Comparison of ENCODE assay signal across 16 mouse cellular contexts in genomic region chr7:111240234-111240826, GRCm38 (mm10).
A peak's percentile ranks its signal among the peaks of the same experiment; 100 is the strongest.
DNase-seq lines count a peak whose midpoint lies in the region; ATAC-seq and TF ChIP-seq lines count a peak whose summit lies in the region.
"Had no signal": no experiment of that assay in that cellular context is flagged by ENCODE, and none has a peak within 500 bp of the region (broad histone marks: within the 10 kb centered on the region; RNA-seq: fewer than 3 reads in every experiment).

No protein-coding gene starts in this region.

- H3K9ac ChIP-seq in limb, embryonic 11.5 days (ENCODE audit: low read length) = no peak overlapping the region
- no peak overlapping the region for H3K9ac ChIP-seq in heart, postnatal 0 days (replicated peaks; ENCODE audit: low read depth, low read length)
- no peak overlapping the region for H3K9ac ChIP-seq in intestine, embryonic 16.5 days (ENCODE audit: low read depth, low read length)
- H3K9ac ChIP-seq: hindbrain, embryonic 12.5 days; intestine, embryonic 15.5 days; liver, embryonic 14.5 days had no signal

- no peak for ATAC-seq in limb, embryonic 11.5 days (ENCODE audit: insufficient number of reproducible peaks, low FRiP score, low TSS enrichment, low read depth)
- ATAC-seq in heart, postnatal 0 days (ENCODE audit: insufficient read depth, low read depth) = peak; percentile 35
- no peak for ATAC-seq in intestine, embryonic 16.5 days
- ATAC-seq: intestine, embryonic 15.5 days had no signal

- DNase-seq in heart, adult 11 months = peak; percentile 92
- DNase-seq in heart, postnatal 25 days (ENCODE audit: low spot score) = no peak
- peak; percentile 27 for DNase-seq in limb, embryonic 11.5 days (ENCODE audit: low spot score)
- no peak for DNase-seq in limb, embryonic 10.5 days (ENCODE audit: low spot score)
- DNase-seq in heart, postnatal 0 days (ENCODE audit: low spot score) = peak; percentile 56
- DNase-seq in kidney, postnatal 36 days = peak; percentile 12 to 19
- no peak for DNase-seq in layer of hippocampus, adult 9-11 months
- DNase-seq: lung, postnatal 14 days; right cerebral cortex, postnatal 14 days; thymus, postnatal 14 days had no signal

- H3K9me3 ChIP-seq in limb, embryonic 11.5 days (ENCODE audit: control insufficient read depth, low read length) = 0 out of 2 replicates have a peak, but pooled peaks cover 3% of the 10 kb centered on the region
- no peaks in the 10 kb centered on the region for H3K9me3 ChIP-seq in limb, embryonic 10.5 days (replicated peaks)
- H3K9me3 ChIP-seq in heart, postnatal 0 days (replicated peaks; ENCODE audit: control insufficient read depth, low read length) = peaks cover 4% of the 10 kb centered on the region; the same call in 1 of the 2 replicates
- H3K9me3 ChIP-seq in intestine, embryonic 16.5 days (ENCODE audit: control insufficient read depth, low read length) = no peaks in the 10 kb centered on the region
- H3K9me3 ChIP-seq: intestine, embryonic 15.5 days had no signal

- H3K4me1 ChIP-seq in limb, embryonic 11.5 days (ENCODE audit: control insufficient read depth, insufficient read depth, low read length) = peaks cover 3% of the 10 kb centered on the region; the same call in 1 of the 2 replicates
- peaks cover 17% of the 10 kb centered on the region for H3K4me1 ChIP-seq in limb, embryonic 10.5 days
- no peaks in the 10 kb centered on the region; the same call in none of the 2 replicates for H3K4me1 ChIP-seq in heart, postnatal 0 days (ENCODE audit: control insufficient read depth, insufficient read depth)
- no peaks in the 10 kb centered on the region for H3K4me1 ChIP-seq in intestine, embryonic 16.5 days (ENCODE audit: control insufficient read depth, insufficient read depth, low read length)
- H3K4me1 ChIP-seq: embryonic facial prominence, embryonic 10.5 days; hindbrain, embryonic 12.5 days; intestine, embryonic 15.5 days had no signal

- no peaks in the 10 kb centered on the region for H3K36me3 ChIP-seq in limb, embryonic 11.5 days (ENCODE audit: control insufficient read depth, insufficient read depth, low read length)
- H3K36me3 ChIP-seq in limb, embryonic 10.5 days = no peaks in the 10 kb centered on the region
- no peaks in the 10 kb centered on the region for H3K36me3 ChIP-seq in heart, postnatal 0 days (replicated peaks; ENCODE audit: control insufficient read depth, insufficient read depth, low read length)
- no peaks in the 10 kb centered on the region for H3K36me3 ChIP-seq in intestine, embryonic 16.5 days (ENCODE audit: control insufficient read depth, insufficient read depth, low read length)
- H3K36me3 ChIP-seq: embryonic facial prominence, embryonic 10.5 days; hindbrain, embryonic 12.5 days; intestine, embryonic 15.5 days had no signal

- no peak overlapping the region for H3K4me2 ChIP-seq in limb, embryonic 11.5 days (ENCODE audit: low read depth, severe bottlenecking)
- no peak overlapping the region for H3K4me2 ChIP-seq in heart, postnatal 0 days (ENCODE audit: low read depth, low read length)
- H3K4me2 ChIP-seq in intestine, embryonic 16.5 days (ENCODE audit: low read depth, low read length) = no peak overlapping the region
- H3K4me2 ChIP-seq: hindbrain, embryonic 12.5 days; intestine, embryonic 15.5 days had no signal

- intact Hi-C loops in heart, postnatal 25 days (cut with DNase I) = loop anchor here (10.0 kb wide), 1 partner anchor 554 kb away; no protein-coding TSS in a partner anchor

- WGBS in limb, embryonic 11.5 days = 42% methylated on average over 9 of the region's 9 CpGs
- 70% methylated on average over 9 of the region's 9 CpGs for WGBS in limb, embryonic 10.5 days
- 32% methylated on average over 9 of the region's 9 CpGs for WGBS in heart, postnatal 0 days
- 56% methylated on average over 9 of the region's 9 CpGs for WGBS in intestine, embryonic 16.5 days

- no peak for TF ChIP-seq CTCF in heart, postnatal 0 days (IDR thresholded peaks at IDR 0.05; ENCODE audit: low read depth)

- H3K27ac ChIP-seq in limb, embryonic 11.5 days (replicated peaks; ENCODE audit: low read depth, low read length) = no peak overlapping the region
- H3K27ac ChIP-seq in limb, embryonic 10.5 days = no peak overlapping the region
- H3K27ac ChIP-seq in heart, postnatal 0 days (ENCODE audit: low read depth) = peak overlapping the region; percentile 9; the same call in 1 of the 2 replicates
- no peak overlapping the region for H3K27ac ChIP-seq in intestine, embryonic 16.5 days (ENCODE audit: low read length)
- H3K27ac ChIP-seq: embryonic facial prominence, embryonic 10.5 days; hindbrain, embryonic 12.5 days; intestine, embryonic 15.5 days; liver, embryonic 14.5 days; stomach, postnatal 0 days had no signal

- no peak for TF ChIP-seq EP300 in heart, postnatal 0 days (IDR thresholded peaks at IDR 0.05; ENCODE audit: low read depth)

- H3K27me3 ChIP-seq in limb, embryonic 11.5 days (ENCODE audit: control insufficient read depth, insufficient read depth, low read length) = no peaks in the 10 kb centered on the region
- no peaks in the 10 kb centered on the region; the same call in 1 of the 2 replicates for H3K27me3 ChIP-seq in limb, embryonic 10.5 days (ENCODE audit: low read depth, poor library complexity, severe bottlenecking)
- H3K27me3 ChIP-seq in heart, postnatal 0 days (ENCODE audit: control insufficient read depth, insufficient read depth, low read length) = no peaks in the 10 kb centered on the region
- H3K27me3 ChIP-seq in intestine, embryonic 16.5 days (replicated peaks; ENCODE audit: control insufficient read depth, insufficient read depth, low read length) = no peaks in the 10 kb centered on the region
- H3K27me3 ChIP-seq: hindbrain, embryonic 12.5 days; intestine, embryonic 15.5 days had no signal

- H3K4me3 ChIP-seq in limb, embryonic 11.5 days (ENCODE audit: low read depth, low read length) = no peak overlapping the region
- no peak overlapping the region for H3K4me3 ChIP-seq in limb, embryonic 10.5 days
- H3K4me3 ChIP-seq in heart, postnatal 0 days (ENCODE audit: low read depth, low read length) = no peak overlapping the region
- H3K4me3 ChIP-seq in intestine, embryonic 16.5 days (ENCODE audit: low read length) = no peak overlapping the region
- H3K4me3 ChIP-seq: embryonic facial prominence, embryonic 10.5 days; hindbrain, embryonic 12.5 days; intestine, embryonic 15.5 days had no signal

Comparison
In these comparisons a context has a peak if more than half of its experiments do, and no peak if none do; other contexts are left out.
1. DNase-seq: peak in heart, adult 11 months (single experiment), limb, embryonic 11.5 days (single experiment), heart, postnatal 0 days (single experiment) and kidney, postnatal 36 days (2 of 2); none in heart, postnatal 25 days (single experiment), limb, embryonic 10.5 days (single experiment) and layer of hippocampus, adult 9-11 months (single experiment).